Mouse (Mus musculus) cortical plate, adult 2 months (tissue): ENCODE results near the gene Hist1h4d.

Experiments used
- CTCF ChIP-seq: fragments of 200-500 bp; IDR thresholded peaks from 2 replicates; pipeline ENCODE4 v1.5.1; 2011; ENCODE audit warnings: mild to moderate bottlenecking, control low read depth, low read length; ENCODE audit not compliant: insufficient read depth; ENCODE audit errors: extremely low read depth
- POLR2A ChIP-seq: fragments of 200-500 bp; IDR thresholded peaks from 2 replicates; pipeline ENCODE4 v1.6.1; 2011; ENCODE audit warnings: mild to moderate bottlenecking, low read length, control low read depth; ENCODE audit not compliant: insufficient read depth; ENCODE audit errors: extremely low read depth

- TF ChIP-seq POLR2A: no peak
- no peak for TF ChIP-seq CTCF
Measured at GRCm38 (mm10) chr13:23609844-23610243, 28.4 kb downstream of the Hist1h4d start.
